Mouse (Mus musculus) heart, postnatal 0 days (tissue): Measurements from ENCODE around the gene Lrp5. TPM values are rescaled to one million over a fixed set of nuclear protein-coding genes. Genes with fewer than 3 reads are reported as not detected.
A peak's percentile ranks its signal among the peaks of the same experiment; 100 is the strongest.

Experiments
- ATAC-seq: fragments of 200-750 bp; cut with Nextera tagmentation; 2 replicates; pipeline ENCODE4 v1.8.0; 2017; ENCODE audit warnings: low read depth, moderate number of reproducible peaks, moderate library complexity; ENCODE audit not compliant: insufficient read depth
- DNase-seq: peaks from one replicate; pipeline ENCODE4 v3.0.0-alpha.2; 2016; ENCODE audit warnings: low spot score
- H3K27ac ChIP-seq: fragments of 300-500 bp; sonication (generic); 2 replicates; pipeline ENCODE4 v1.5.1; 2014; ENCODE audit warnings: low read depth, mild to moderate bottlenecking
- H3K27me3 ChIP-seq: fragments of 300-500 bp; sonication (generic); 2 replicates; pipeline ENCODE4 v1.6.1; 2014; ENCODE audit warnings: low read length, mixed read lengths; ENCODE audit not compliant: control insufficient read depth, insufficient read depth
- H3K36me3 ChIP-seq: fragments of 300-500 bp; sonication (generic); replicated peaks from 2 replicates; pipeline ENCODE4 v1.6.1; 2014; ENCODE audit warnings: low read length, mixed read lengths; ENCODE audit not compliant: control insufficient read depth, insufficient read depth
- H3K4me1 ChIP-seq: fragments of 300-500 bp; sonication (generic); 2 replicates; pipeline ENCODE4 v1.6.1; 2014; ENCODE audit warnings: antibody characterized with exemption; ENCODE audit not compliant: control insufficient read depth, insufficient read depth
- H3K4me2 ChIP-seq: fragments of 300-500 bp; sonication (generic); 2 replicates; pipeline ENCODE4 v1.6.1; 2014; ENCODE audit warnings: low read depth, mild to moderate bottlenecking, low read length, moderate library complexity
- H3K4me3 ChIP-seq: fragments of 300-500 bp; sonication (generic); 2 replicates; pipeline ENCODE4 v1.5.1; 2014; ENCODE audit warnings: low read depth, low read length
- H3K9ac ChIP-seq: fragments of 300-500 bp; sonication (generic); replicated peaks from 2 replicates; pipeline ENCODE4 v1.6.1; 2014; ENCODE audit warnings: low read depth, low read length, mixed read lengths
- H3K9me3 ChIP-seq: fragments of 300-500 bp; sonication (generic); replicated peaks from 2 replicates; pipeline ENCODE4 v1.6.1; 2016; ENCODE audit warnings: low read length; ENCODE audit not compliant: control insufficient read depth
- CTCF ChIP-seq: IDR thresholded peaks from 2 replicates; pipeline ENCODE4 v1.5.1; 2016; ENCODE audit warnings: antibody characterized with exemption, control low read depth, low read depth
- EP300 ChIP-seq: IDR thresholded peaks from 2 replicates; pipeline ENCODE4 v1.6.1; 2016; ENCODE audit warnings: antibody characterized with exemption, low read depth
- WGBS: fragments of 180-500 bp; shearing (Covaris S2); extraction: QIAGEN DNeasy Blood & Tissue Kit; methylation state at CpG from one replicate; pipeline ENCODE4 v1.1.7; 2014; 5-methylcytosine and 5-hydroxymethylcytosine counted together
- polyA plus RNA-seq: library from polyadenylated mRNA; unstranded; fragments of >200 nt; fragmentation: Nextera tagmentation; extraction: Ambion mirVana; gene quantifications from 2 replicates; pipeline ENCODE4 v1.2.1, GENCODE M21; 2015
- total RNA-seq: library from RNA; depleted of rRNA; stranded (reverse); fragments of >200 nt; gene quantifications from 2 replicates; pipeline ENCODE4 v1.2.3, GENCODE M21; 2014; ENCODE audit warnings: low replicate concordance; rRNA removed

Gene Lrp5
- total RNA-seq: 28.0 and 30.5 TPM in 2 replicates
- polyA plus RNA-seq: 1.8 and 1.9 TPM in 2 replicates

DNA sequence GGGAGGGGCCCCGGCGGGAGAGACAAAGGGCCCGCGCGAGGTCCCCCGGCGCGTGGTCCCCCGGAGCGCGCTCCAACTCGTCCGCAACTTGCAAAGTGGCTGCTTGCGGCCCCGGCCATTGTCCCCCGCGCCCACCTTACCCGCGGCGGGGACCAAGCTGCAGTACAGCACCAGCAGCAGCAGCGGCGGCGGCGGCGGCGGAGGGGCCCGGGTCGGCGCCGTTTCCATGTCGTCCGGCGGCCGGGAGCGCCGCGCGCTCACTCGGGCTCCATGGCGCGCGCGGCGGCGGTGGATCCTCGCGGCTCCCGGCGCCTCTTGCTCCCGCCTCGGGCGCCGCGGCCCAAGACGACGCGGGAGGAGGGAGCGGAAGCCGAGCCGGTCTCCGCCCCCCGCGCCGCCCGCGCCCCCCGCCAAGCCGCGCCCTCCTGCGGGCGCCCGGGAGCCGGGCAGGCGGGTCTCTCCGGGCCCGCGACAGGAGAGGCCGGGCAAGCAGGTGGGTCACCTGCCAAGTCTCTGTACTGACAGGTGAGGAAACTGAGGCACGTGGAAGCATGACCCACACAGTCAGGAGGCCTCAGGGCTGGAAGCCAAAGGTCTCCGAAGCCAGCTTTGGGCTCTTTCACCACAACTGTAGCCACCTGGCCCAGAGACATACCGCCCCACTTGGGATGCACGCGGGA is at the start of gene Lrp5:
TSS of gene Lrp5 (minus strand) at position 350 of the 680 bp plus-strand sequence.
- peak within 1 kb of the TSS; percentile 89 for H3K9ac ChIP-seq
- no peaks in the 10 kb centered on the region for H3K27me3 ChIP-seq
- no peaks in the 10 kb centered on the region for H3K9me3 ChIP-seq
- DNase-seq (no peak), ATAC-seq (peak; percentile 51; the same call in 1 of the 2 replicates)
- H3K4me3 ChIP-seq: peak within 1 kb of the TSS; percentile 88
- TF ChIP-seq CTCF (no peak), EP300 (no peak)
- H3K4me2 ChIP-seq: peak within 1 kb of the TSS; percentile 99
- no peaks in the 10 kb centered on the region for H3K36me3 ChIP-seq
- peak within 1 kb of the TSS; percentile 85 for H3K27ac ChIP-seq
- H3K4me1 ChIP-seq: peaks cover 27% of the 10 kb centered on the region
- under 1% methylated on average over 58 of the region's 83 CpGs for WGBS

DNA sequence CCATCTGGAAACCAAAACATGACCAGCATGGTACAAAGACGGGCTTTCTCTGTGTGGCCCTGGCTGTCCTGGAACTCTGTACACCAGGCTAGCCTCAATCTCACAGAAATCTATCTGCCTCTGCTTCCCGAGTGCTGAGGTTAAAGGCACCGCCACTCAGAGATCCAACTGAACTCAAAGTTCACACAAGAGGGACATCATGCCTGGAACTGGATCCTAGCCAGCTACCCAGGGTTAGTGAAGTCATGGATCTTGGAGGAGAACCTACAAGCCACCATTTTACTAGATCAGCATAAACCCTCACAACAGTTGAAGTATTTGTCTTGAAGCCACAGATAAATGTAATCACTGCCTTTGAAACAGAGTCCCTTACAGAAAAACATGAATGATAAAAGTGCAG is 49.6 kb upstream of the Lrp5 start:
- DNase-seq (no peak), ATAC-seq (no peak)
- WGBS: 77% methylated on average over 3 of the region's 3 CpGs
- no peak overlapping the region for H3K4me3 ChIP-seq
- H3K9me3 ChIP-seq: no peaks in the 10 kb centered on the region
- H3K4me2 ChIP-seq: no peak overlapping the region
- no peaks in the 10 kb centered on the region for H3K27me3 ChIP-seq
- no peaks in the 10 kb centered on the region for H3K36me3 ChIP-seq
- TF ChIP-seq EP300 (no peak), CTCF (no peak)
- H3K9ac ChIP-seq: no peak overlapping the region
- H3K27ac ChIP-seq: no peak overlapping the region
- no peaks in the 10 kb centered on the region for H3K4me1 ChIP-seq

DNA sequence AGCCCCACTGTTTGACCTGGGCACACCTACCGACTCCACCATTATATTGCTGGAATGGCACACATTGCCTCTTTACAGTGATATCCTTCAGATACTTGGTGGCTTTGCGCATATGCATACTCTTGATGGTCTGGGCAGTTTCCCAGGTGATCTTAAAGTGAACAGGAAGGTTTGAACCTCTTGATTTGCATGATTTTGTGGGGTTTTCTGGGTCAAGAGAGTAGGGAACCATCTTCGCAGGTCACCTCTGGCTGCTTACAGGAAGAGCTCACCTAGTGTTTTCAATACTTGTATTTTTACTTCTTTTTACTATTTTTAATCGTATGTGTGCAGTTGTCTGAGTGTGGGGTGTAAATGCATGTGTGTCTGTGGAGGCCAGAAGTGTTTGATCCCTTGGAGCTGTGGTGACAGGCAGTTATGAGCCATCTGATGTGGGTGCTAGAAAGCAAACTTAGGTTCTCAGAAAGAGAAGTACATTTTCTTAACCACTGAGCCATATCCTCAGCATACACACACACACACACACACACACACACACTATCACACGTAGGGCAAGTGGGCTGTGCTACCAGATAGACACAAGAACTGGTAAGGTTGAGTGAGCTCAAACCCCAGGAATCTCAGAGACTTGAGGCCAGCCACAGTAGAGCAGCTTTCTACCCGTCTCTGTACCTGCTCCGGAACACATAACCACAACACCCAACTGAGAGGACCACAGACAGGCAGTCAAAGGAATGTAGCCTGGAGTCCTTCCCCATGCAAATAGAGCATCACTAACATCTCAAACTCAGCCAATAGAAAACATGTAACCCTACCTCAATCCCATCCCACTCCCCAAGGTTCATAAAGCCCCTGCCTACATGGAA is 44.6 kb upstream of the Lrp5 start:
- Histone ChIP-seq H3K27ac (no peak overlapping the region), H3K36me3 (no peaks in the 10 kb centered on the region), H3K4me2 (no peak overlapping the region), H3K9me3 (no peaks in the 10 kb centered on the region), H3K4me1 (no peaks in the 10 kb centered on the region), H3K27me3 (no peaks in the 10 kb centered on the region), H3K9ac (no peak overlapping the region), H3K4me3 (no peak overlapping the region)
- WGBS: 74% methylated on average over 7 of the region's 7 CpGs
- no peak for TF ChIP-seq CTCF
- no peak for TF ChIP-seq EP300
- no peak for ATAC-seq
- no peak for DNase-seq

DNA sequence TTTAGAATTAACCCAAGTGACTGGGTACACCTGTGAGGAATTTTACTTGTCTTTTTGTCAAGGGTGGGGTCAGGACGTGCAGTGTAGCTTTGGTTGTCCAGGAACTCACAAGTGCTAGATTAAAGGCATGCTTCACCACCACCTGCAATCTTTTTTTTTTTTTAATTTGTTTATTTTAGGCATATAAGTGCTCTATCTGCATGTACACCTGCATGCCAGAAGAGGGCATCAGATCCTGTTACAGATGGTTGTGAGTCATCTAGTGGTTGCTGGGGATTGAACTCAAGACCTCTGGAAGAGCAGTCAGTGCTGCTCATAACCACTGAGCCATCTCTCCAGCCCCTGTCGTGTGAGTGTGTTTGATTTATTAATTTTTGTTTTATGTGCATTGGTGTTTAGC is 42.5 kb upstream of the Lrp5 start:
- DNase-seq (no peak), ATAC-seq (no peak)
- no peak overlapping the region for H3K9ac ChIP-seq
- no peaks in the 10 kb centered on the region for H3K4me1 ChIP-seq
- no peak overlapping the region for H3K4me2 ChIP-seq
- H3K36me3 ChIP-seq: no peaks in the 10 kb centered on the region
- no peak overlapping the region for H3K4me3 ChIP-seq
- TF ChIP-seq EP300: no peak
- no peaks in the 10 kb centered on the region for H3K9me3 ChIP-seq
- no peak overlapping the region for H3K27ac ChIP-seq
- WGBS: 53% methylated on average over 2 of the region's 2 CpGs
- no peaks in the 10 kb centered on the region for H3K27me3 ChIP-seq

DNA sequence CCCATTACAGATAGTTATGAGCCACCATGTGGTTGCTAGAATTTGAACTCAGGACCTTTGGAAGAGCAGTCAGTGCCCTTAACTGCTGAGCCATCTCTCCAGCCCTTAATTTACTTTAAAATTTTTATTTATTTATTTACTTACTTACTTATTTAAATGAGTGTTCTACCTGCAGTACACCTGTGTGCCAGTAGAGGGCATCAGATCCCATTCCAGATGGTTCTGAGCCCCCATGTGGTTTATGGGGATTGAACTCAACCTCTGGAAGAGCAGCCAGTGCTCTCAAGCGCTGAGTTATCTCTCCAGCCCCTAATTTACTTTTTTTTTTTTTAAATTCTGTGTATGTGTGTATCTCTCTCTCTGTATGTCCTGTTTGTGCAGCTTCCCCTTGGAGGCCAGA is 38.4 kb upstream of the Lrp5 start:
- Histone ChIP-seq H3K4me2 (no peak overlapping the region), H3K36me3 (no peaks in the 10 kb centered on the region), H3K9ac (no peak overlapping the region), H3K4me3 (no peak overlapping the region), H3K27me3 (no peaks in the 10 kb centered on the region), H3K27ac (no peak overlapping the region), H3K9me3 (no peaks in the 10 kb centered on the region), H3K4me1 (0 out of 2 replicates have a peak, but pooled peaks cover 3% of the 10 kb centered on the region)
- DNase-seq: peak; percentile 43
- 32% methylated on average over 1 of the region's 1 CpGs for WGBS
- ATAC-seq: no peak
- TF ChIP-seq EP300: no peak
- TF ChIP-seq CTCF: peak; percentile 67
